Mouse (Mus musculus): ENCODE data around the gene Grip1. TPM values are rescaled to one million over a fixed set of nuclear protein-coding genes. Genes with fewer than 3 reads are reported as not detected.
A peak's percentile ranks its signal among the peaks of the same experiment; 100 is the strongest.

Grip1 gene
- total and polyA plus RNA-seq, 3 experiments, result 0.31 to 0.45 (median 0.42) TPM

GRCm38 (mm10) chr10:119705348-119705747 lies 251.7 kb downstream of the Grip1 start:
- no peaks in the 10 kb centered on the region for H3K4me1 ChIP-seq (ENCODE audit: control insufficient read depth, insufficient read depth, low read length)
- intact Hi-C loops (cut with DNase I), result no loop called here
- H3K27ac ChIP-seq, result no peak overlapping the region
- H3K9ac ChIP-seq (ENCODE audit: low read depth, low read length), result no peak overlapping the region
- no peak overlapping the region for H3K4me3 ChIP-seq
- no peaks in the 10 kb centered on the region for H3K36me3 ChIP-seq (ENCODE audit: control insufficient read depth, insufficient read depth, low read length)
- DNase-seq, result no peak
- H3K79me2 ChIP-seq (replicated peaks; ENCODE audit: control insufficient read depth, insufficient read depth, low read length), result no peaks in the 10 kb centered on the region
- 54% methylated on average over 4 of the region's 4 CpGs for WGBS
- TF ChIP-seq CTCF (IDR thresholded peaks at IDR 0.05) (no peak), POLR2A (IDR thresholded peaks at IDR 0.05; ENCODE audit: insufficient read depth, low read depth, low read length) (no peak), EP300 (IDR thresholded peaks at IDR 0.05; ENCODE audit: insufficient read depth, low read depth, low read length) (no peak)
- H3K27me3 ChIP-seq (ENCODE audit: control insufficient read depth, insufficient read depth, low read length), result no peaks in the 10 kb centered on the region

DNA sequence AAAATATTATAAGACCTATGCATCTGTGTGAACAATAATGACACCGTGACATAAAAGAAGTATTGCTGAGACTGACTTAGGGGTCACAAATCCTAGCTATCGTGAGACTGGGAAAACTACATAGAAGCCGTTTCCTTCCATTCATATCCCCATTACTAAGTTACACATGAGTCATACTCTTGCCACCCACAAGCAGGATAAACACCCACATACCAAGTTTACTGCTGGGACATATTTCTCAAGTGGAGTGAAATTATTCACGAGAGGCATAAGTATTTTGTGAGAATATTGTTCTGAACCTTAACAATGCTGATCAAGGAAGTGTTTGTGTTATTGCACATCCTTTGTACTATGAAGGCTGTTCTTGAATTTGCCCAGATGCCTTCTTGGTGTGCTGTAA lies 252.7 kb downstream of the Grip1 start:
- TF ChIP-seq CTCF (IDR thresholded peaks at IDR 0.05) (no peak), POLR2A (IDR thresholded peaks at IDR 0.05; ENCODE audit: insufficient read depth, low read depth, low read length) (no peak), EP300 (IDR thresholded peaks at IDR 0.05; ENCODE audit: insufficient read depth, low read depth, low read length) (no peak)
- DNase-seq, result no peak
- Histone ChIP-seq H3K79me2 (replicated peaks; ENCODE audit: control insufficient read depth, insufficient read depth, low read length) (no peaks in the 10 kb centered on the region), H3K27me3 (ENCODE audit: control insufficient read depth, insufficient read depth, low read length) (no peaks in the 10 kb centered on the region), H3K4me1 (ENCODE audit: control insufficient read depth, insufficient read depth, low read length) (no peaks in the 10 kb centered on the region), H3K36me3 (ENCODE audit: control insufficient read depth, insufficient read depth, low read length) (no peaks in the 10 kb centered on the region), H3K9ac (ENCODE audit: low read depth, low read length) (no peak overlapping the region), H3K27ac (no peak overlapping the region), H3K4me3 (no peak overlapping the region)
- intact Hi-C loops (cut with DNase I), result no loop called here
- 62% methylated on average over 4 of the region's 4 CpGs for WGBS

GRCm38 (mm10) chr10:119706983-119707382 lies 253.4 kb downstream of the Grip1 start:
- intact Hi-C loops (cut with DNase I), result no loop called here
- WGBS, result 87% methylated on average over 10 of the region's 10 CpGs
- Histone ChIP-seq H3K79me2 (replicated peaks; ENCODE audit: control insufficient read depth, insufficient read depth, low read length) (no peaks in the 10 kb centered on the region), H3K36me3 (ENCODE audit: control insufficient read depth, insufficient read depth, low read length) (no peaks in the 10 kb centered on the region), H3K4me1 (ENCODE audit: control insufficient read depth, insufficient read depth, low read length) (no peaks in the 10 kb centered on the region), H3K4me3 (no peak overlapping the region), H3K27ac (no peak overlapping the region), H3K9ac (ENCODE audit: low read depth, low read length) (no peak overlapping the region), H3K27me3 (ENCODE audit: control insufficient read depth, insufficient read depth, low read length) (no peaks in the 10 kb centered on the region)
- no peak for DNase-seq
- no peak for TF ChIP-seq POLR2A (IDR thresholded peaks at IDR 0.05; ENCODE audit: insufficient read depth, low read depth, low read length)
- TF ChIP-seq CTCF (IDR thresholded peaks at IDR 0.05), result no peak
- no peak for TF ChIP-seq EP300 (IDR thresholded peaks at IDR 0.05; ENCODE audit: insufficient read depth, low read depth, low read length)

DNA sequence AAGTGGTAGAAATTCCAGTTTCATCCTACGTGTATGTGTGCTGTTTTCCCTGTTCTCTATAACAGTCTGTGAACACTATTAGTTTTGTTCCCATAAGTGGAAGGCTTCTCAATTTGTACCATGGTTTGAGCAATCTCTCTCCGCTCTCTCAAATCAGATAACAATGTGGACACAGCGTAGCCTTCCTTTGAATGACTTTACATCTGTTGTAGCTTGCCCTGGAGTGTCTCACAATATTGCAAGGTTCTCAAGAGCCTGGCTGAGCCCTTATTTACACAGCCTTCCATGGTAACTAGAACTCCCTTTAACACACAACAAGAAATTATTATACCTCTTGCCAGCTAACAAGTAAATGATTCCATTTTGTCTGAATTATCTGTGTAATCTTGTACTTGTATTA lies 268.3 kb downstream of the Grip1 start:
- no peak overlapping the region for H3K4me3 ChIP-seq
- no peaks in the 10 kb centered on the region; the same call in 1 of the 2 replicates for H3K4me1 ChIP-seq (ENCODE audit: control insufficient read depth, insufficient read depth, low read length)
- no peak for TF ChIP-seq POLR2A (IDR thresholded peaks at IDR 0.05; ENCODE audit: insufficient read depth, low read depth, low read length)
- no peak for TF ChIP-seq EP300 (IDR thresholded peaks at IDR 0.05; ENCODE audit: insufficient read depth, low read depth, low read length)
- no peak for TF ChIP-seq CTCF (IDR thresholded peaks at IDR 0.05)
- H3K27ac ChIP-seq, result no peak overlapping the region
- H3K27me3 ChIP-seq (ENCODE audit: control insufficient read depth, insufficient read depth, low read length), result no peaks in the 10 kb centered on the region
- WGBS, result 58% methylated on average over 3 of the region's 3 CpGs
- no peaks in the 10 kb centered on the region for H3K79me2 ChIP-seq (replicated peaks; ENCODE audit: control insufficient read depth, insufficient read depth, low read length)
- no peaks in the 10 kb centered on the region for H3K36me3 ChIP-seq (ENCODE audit: control insufficient read depth, insufficient read depth, low read length)
- no peak overlapping the region for H3K9ac ChIP-seq (ENCODE audit: low read depth, low read length)
- intact Hi-C loops (cut with DNase I), result no loop called here
- no peak for DNase-seq

DNA sequence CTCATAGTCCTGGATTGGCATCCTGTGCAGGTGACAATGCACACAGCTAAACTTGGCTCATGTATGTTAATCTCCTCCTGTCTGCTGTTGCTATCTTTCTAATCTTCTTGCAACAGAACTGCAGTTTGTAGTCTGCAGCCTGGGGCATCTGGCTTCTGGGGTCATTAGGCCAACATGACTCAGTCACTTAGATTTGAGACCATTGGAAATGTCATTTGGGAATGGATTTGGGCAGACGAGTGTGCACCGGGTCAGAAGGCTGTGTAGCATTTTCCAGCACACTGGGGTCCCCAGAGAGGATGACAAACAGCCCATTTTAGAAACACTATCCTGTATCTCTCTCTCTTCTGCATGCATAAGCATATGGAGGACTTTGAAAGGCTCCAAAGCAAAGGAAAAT lies 268.8 kb downstream of the Grip1 start:
- DNase-seq, result peak in 1 of 2 experiments; percentile 7
- intact Hi-C loops (cut with DNase I), result no loop called here
- TF ChIP-seq EP300 (IDR thresholded peaks at IDR 0.05; ENCODE audit: insufficient read depth, low read depth, low read length) (no peak), CTCF (IDR thresholded peaks at IDR 0.05) (no peak), POLR2A (IDR thresholded peaks at IDR 0.05; ENCODE audit: insufficient read depth, low read depth, low read length) (no peak)

DNA sequence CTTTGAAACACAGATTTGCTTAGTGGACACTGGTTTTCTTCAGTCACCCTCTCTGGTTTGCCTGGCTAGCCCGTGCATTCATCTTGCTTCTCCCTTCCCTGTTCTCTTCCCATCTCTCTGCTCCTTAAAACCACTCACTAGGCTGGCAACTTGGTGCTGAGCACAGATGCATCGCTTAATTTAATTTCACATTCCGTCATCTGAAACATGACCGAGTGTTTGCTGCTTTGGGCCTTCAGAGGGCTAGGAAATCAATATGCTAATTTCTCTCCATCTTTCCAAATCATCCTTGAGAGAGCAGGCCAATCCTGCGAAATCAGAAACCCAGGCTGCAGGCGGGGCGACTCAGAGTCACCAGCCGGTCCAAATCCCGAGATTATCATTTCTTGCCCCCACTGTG lies 270.0 kb downstream of the Grip1 start:
- Histone ChIP-seq H3K4me3 (no peak overlapping the region), H3K36me3 (ENCODE audit: control insufficient read depth, insufficient read depth, low read length) (no peaks in the 10 kb centered on the region), H3K27ac (no peak overlapping the region), H3K27me3 (ENCODE audit: control insufficient read depth, insufficient read depth, low read length) (no peaks in the 10 kb centered on the region), H3K4me1 (ENCODE audit: control insufficient read depth, insufficient read depth, low read length) (no peaks in the 10 kb centered on the region; the same call in 1 of the 2 replicates), H3K79me2 (replicated peaks; ENCODE audit: control insufficient read depth, insufficient read depth, low read length) (no peaks in the 10 kb centered on the region), H3K9ac (ENCODE audit: low read depth, low read length) (no peak overlapping the region)
- intact Hi-C loops (cut with DNase I), result no loop called here
- TF ChIP-seq CTCF (IDR thresholded peaks at IDR 0.05) (no peak), EP300 (IDR thresholded peaks at IDR 0.05; ENCODE audit: insufficient read depth, low read depth, low read length) (no peak), POLR2A (IDR thresholded peaks at IDR 0.05; ENCODE audit: insufficient read depth, low read depth, low read length) (no peak)
- DNase-seq, result no peak
- 87% methylated on average over 9 of the region's 9 CpGs for WGBS

More for the DNA sequence above, 268.8 kb downstream of the Grip1 start:
- Histone ChIP-seq H3K9ac (ENCODE audit: low read depth, low read length) (no peak overlapping the region), H3K27me3 (ENCODE audit: control insufficient read depth, insufficient read depth, low read length) (no peaks in the 10 kb centered on the region), H3K79me2 (replicated peaks; ENCODE audit: control insufficient read depth, insufficient read depth, low read length) (no peaks in the 10 kb centered on the region), H3K36me3 (ENCODE audit: control insufficient read depth, insufficient read depth, low read length) (no peaks in the 10 kb centered on the region), H3K4me3 (no peak overlapping the region), H3K27ac (no peak overlapping the region), H3K4me1 (ENCODE audit: control insufficient read depth, insufficient read depth, low read length) (no peaks in the 10 kb centered on the region; the same call in 1 of the 2 replicates)
- WGBS, result 28% methylated on average over 2 of the region's 2 CpGs
